Mouse (Mus musculus) MEL (cell line): ENCODE results near the gene Itsn1. TPM values are rescaled to one million over a fixed set of nuclear protein-coding genes. Genes with fewer than 3 reads are reported as not detected.

Source experiments
- DNase-seq: peaks from one replicate; pipeline ENCODE4 v3.0.0; 2011; ENCODE audit warnings: low read depth, low spot score
- H3K27ac ChIP-seq: 2 replicates; pipeline ENCODE4 v1.5.1; 2012; ENCODE audit warnings: low read depth, mild to moderate bottlenecking, control low read depth, low read length, moderate library complexity; ENCODE audit not compliant: control insufficient read depth
- H3K27me3 ChIP-seq, 2 experiments: fragments of 150-350 bp in 1 of 2; sonication (generic) in 1 of 2; 2 replicates each; pipeline ENCODE4 v1.6.1; 2012; ENCODE audit warnings: low read length in 2 of 2, mild to moderate bottlenecking in 2 of 2, improper control_type of control experiment in 1 of 2, moderate library complexity in 1 of 2; ENCODE audit not compliant: insufficient read depth in 2 of 2, control insufficient read depth in 1 of 2
- H3K36me3 ChIP-seq, 2 experiments: 2 replicates each; pipeline ENCODE4 v1.6.1; 2012 to 2014; ENCODE audit warnings: low read length in 2 of 2, improper control_type of control experiment in 1 of 2, inconsistent platforms in 1 of 2, mild to moderate bottlenecking in 1 of 2; ENCODE audit not compliant: insufficient read depth in 2 of 2, control insufficient read depth in 1 of 2
- H3K4me1 ChIP-seq, 2 experiments: fragments of 150-350 bp in 1 of 2; sonication (generic) in 1 of 2; 2 replicates each; pipeline ENCODE4 v1.6.1; 2012; ENCODE audit warnings: low read length in 2 of 2, improper control_type of control experiment in 1 of 2, mild to moderate bottlenecking in 1 of 2; ENCODE audit not compliant: insufficient read depth in 2 of 2, control insufficient read depth in 1 of 2
- H3K4me3 ChIP-seq, 2 experiments: fragments of 150-350 bp in 1 of 2; sonication (generic) in 1 of 2; 2 replicates each; pipeline ENCODE4 v1.5.1; 2012; ENCODE audit warnings: low read depth in 2 of 2, low read length in 2 of 2, mild to moderate bottlenecking in 2 of 2, moderate library complexity in 2 of 2, control low read depth in 1 of 2, improper control_type of control experiment in 1 of 2; ENCODE audit not compliant: control insufficient read depth in 1 of 2, insufficient read depth in 1 of 2
- H3K79me2 ChIP-seq: 2 replicates; pipeline ENCODE4 v1.6.1; 2012; ENCODE audit warnings: mild to moderate bottlenecking, low read length, moderate library complexity; ENCODE audit not compliant: control insufficient read depth, poor library complexity, insufficient read depth
- H3K9ac ChIP-seq: 2 replicates; pipeline ENCODE4 v1.6.1; 2012; ENCODE audit warnings: low read depth, mild to moderate bottlenecking, control low read depth, low read length, moderate library complexity; ENCODE audit not compliant: control insufficient read depth, poor library complexity, severe bottlenecking
- H3K9me3 ChIP-seq: fragments of 150-350 bp; sonication (generic); replicated peaks from 2 replicates; pipeline ENCODE4 v1.6.1; 2012; ENCODE audit warnings: mild to moderate bottlenecking, low read length, improper control_type of control experiment, moderate library complexity; ENCODE audit not compliant: insufficient read depth
- CHD2 ChIP-seq: IDR thresholded peaks from 2 replicates; pipeline ENCODE4 v1.6.1; 2011; ENCODE audit warnings: low read length, improper control_type of control experiment
- CTCF ChIP-seq, 3 experiments: IDR thresholded peaks in 2 of 3; conservative IDR thresholded peaks in 1 of 3; 2 replicates each; pipeline ENCODE4 v1.5.1; 2011 to 2012; ENCODE audit warnings: low read length in 3 of 3, low read depth in 2 of 3, mild to moderate bottlenecking in 2 of 3, improper control_type of control experiment in 1 of 3, inconsistent platforms in 1 of 3, mixed read lengths in 1 of 3, moderate library complexity in 1 of 3; ENCODE audit not compliant: control insufficient read depth in 1 of 3, insufficient read depth in 1 of 3, poor library complexity in 1 of 3, severe bottlenecking in 1 of 3
- E2F4 ChIP-seq: IDR thresholded peaks from 2 replicates; pipeline ENCODE4 v1.6.1; 2011; ENCODE audit warnings: low read depth, low read length, improper control_type of control experiment, borderline replicate concordance
- EP300 ChIP-seq, 2 experiments: IDR thresholded peaks; 2 replicates each; pipeline ENCODE4 v1.6.1; 2011; ENCODE audit warnings: improper control_type of control experiment in 2 of 2, low read length in 2 of 2, low read depth in 1 of 2, mild to moderate bottlenecking in 1 of 2
- ETS1 ChIP-seq: IDR thresholded peaks from 2 replicates; pipeline ENCODE4 v1.6.1; 2012; ENCODE audit warnings: low read depth, mild to moderate bottlenecking, inconsistent platforms, low read length, improper control_type of control experiment, moderate library complexity
- MAX ChIP-seq: IDR thresholded peaks from 2 replicates; pipeline ENCODE4 v1.6.1; 2011; ENCODE audit warnings: low read length, improper control_type of control experiment
- MEF2A ChIP-seq: IDR thresholded peaks from 2 replicates; pipeline ENCODE4 v1.6.1; 2014; ENCODE audit warnings: low read depth, mild to moderate bottlenecking, inconsistent platforms, low read length, improper control_type of control experiment; ENCODE audit not compliant: poor library complexity, insufficient replicate concordance, severe bottlenecking; ENCODE audit errors: extremely low read depth
- POLR2A ChIP-seq, 2 experiments: IDR thresholded peaks; 2 replicates each; pipeline ENCODE4 v1.6.1; 2011 to 2012; ENCODE audit warnings: low read length in 2 of 2, mild to moderate bottlenecking in 2 of 2, control low read depth in 1 of 2, improper control_type of control experiment in 1 of 2, low read depth in 1 of 2, moderate library complexity in 1 of 2; ENCODE audit not compliant: control insufficient read depth in 1 of 2, insufficient read depth in 1 of 2, poor library complexity in 1 of 2
- TCF12 ChIP-seq: IDR thresholded peaks from 2 replicates; pipeline ENCODE4 v1.6.1; 2014; ENCODE audit warnings: low read depth, mild to moderate bottlenecking, inconsistent platforms, low read length, improper control_type of control experiment, moderate library complexity
- UBTF ChIP-seq: IDR thresholded peaks from 2 replicates; pipeline ENCODE4 v1.6.1; 2012; ENCODE audit warnings: low read depth, mild to moderate bottlenecking, inconsistent platforms, low read length, improper control_type of control experiment, moderate library complexity, borderline replicate concordance; ENCODE audit not compliant: insufficient read depth
- USF1 ChIP-seq: IDR thresholded peaks from 2 replicates; pipeline ENCODE4 v1.6.1; 2014; ENCODE audit warnings: low read depth, mild to moderate bottlenecking, inconsistent platforms, low read length, improper control_type of control experiment, moderate library complexity
- USF2 ChIP-seq, 2 experiments: IDR thresholded peaks; 2 replicates each; pipeline ENCODE4 v1.6.1; 2011 to 2012; ENCODE audit warnings: improper control_type of control experiment in 2 of 2, low read length in 2 of 2, borderline replicate concordance in 1 of 2, inconsistent platforms in 1 of 2, low read depth in 1 of 2, mild to moderate bottlenecking in 1 of 2; ENCODE audit not compliant: insufficient read depth in 1 of 2
- ZMIZ1 ChIP-seq: IDR thresholded peaks from 2 replicates; pipeline ENCODE4 v1.6.1; 2012; ENCODE audit warnings: low read depth, mild to moderate bottlenecking, inconsistent platforms, low read length, improper control_type of control experiment, moderate library complexity
- polyA plus RNA-seq, 2 experiments: library from polyadenylated mRNA; stranded (reverse) in 1 of 2; unstranded in 1 of 2; fragments of >175 nt in 1 of 2; fragments of >200 nt in 1 of 2; gene quantifications; 2 replicates each; pipeline versions ENCODE4 v1.2.1 to v1.2.4; 2012; ENCODE audit warnings: low replicate concordance in 2 of 2, low read depth in 1 of 2; ENCODE audit not compliant: insufficient read length in 2 of 2, insufficient read depth in 1 of 2, missing spikeins in 1 of 2
- total RNA-seq: library from RNA; depleted of rRNA; stranded (reverse); fragments of 300-350 nt; gene quantifications from 2 replicates; pipeline ENCODE4 v1.2.3, GENCODE M21; 2012

The Itsn1 gene
- total and polyA plus RNA-seq, 3 experiments = 14.7 to 36.5 TPM; not detected in 1

GRCm38 (mm10) chr16:91963556-91963900, 234.4 kb downstream of the Itsn1 start:
- peaks cover 3% of the 10 kb centered on the region in 2 experiments; a peak in 3 of 4 replicates for H3K27me3 ChIP-seq
- no peak for DNase-seq
- no peak overlapping the region for H3K27ac ChIP-seq
- H3K4me3 ChIP-seq = no peak overlapping the region
- TF ChIP-seq POLR2A (IDR thresholded peaks at IDR 0.05; ENCODE audit: control insufficient read depth in 1 of 2, insufficient read depth in 1 of 2, low read depth in 1 of 2, low read length in 2 of 2, poor library complexity in 1 of 2) = no peak
- no peak for TF ChIP-seq MEF2A
- TF ChIP-seq USF1 = no peak
- no peak for TF ChIP-seq ZMIZ1
- no peak for TF ChIP-seq TCF12
- TF ChIP-seq MAX = no peak
- TF ChIP-seq, all 39 proteins: peak for 0
- Histone ChIP-seq H3K9me3 (no peaks in the 10 kb centered on the region), H3K79me2 (no peaks in the 10 kb centered on the region), H3K4me1 (peaks cover 0 to 14% of the 10 kb centered on the region in 2 experiments; a peak in 2 of 4 replicates), H3K9ac (no peak overlapping the region), H3K36me3 (peaks cover 0 to 7% of the 10 kb centered on the region in 2 experiments; a peak in 1 of 4 replicates)

- H3K27ac ChIP-seq = no peak overlapping the region
- no peak overlapping the region for H3K9ac ChIP-seq
- peaks cover 0 to 14% of the 10 kb centered on the region in 2 experiments; a peak in 2 of 4 replicates for H3K4me1 ChIP-seq
- H3K4me3 ChIP-seq = no peak overlapping the region
- no peaks in the 10 kb centered on the region for H3K9me3 ChIP-seq
- DNase-seq = peak; percentile 58
- H3K36me3 ChIP-seq = peaks cover 0 to 7% of the 10 kb centered on the region in 2 experiments; a peak in 1 of 4 replicates
- H3K27me3 ChIP-seq = peaks cover 3 to 7% of the 10 kb centered on the region in 2 experiments
- 0 out of 2 replicates have a peak, but pooled peaks have one; percentile 9 for TF ChIP-seq ETS1
- peak in 1 of 3 experiments; percentile 15; a peak in 1 of 6 replicates for TF ChIP-seq CTCF (IDR thresholded peaks at IDR 0.05 in 2 of 3, conservative IDR thresholded peaks at IDR 0.05 in 1 of 3; ENCODE audit: control insufficient read depth in 1 of 3, insufficient read depth in 1 of 3, low read depth in 2 of 3, low read length in 3 of 3, poor library complexity in 1 of 3, severe bottlenecking in 1 of 3)
- 0 out of 4 replicates have a peak, but pooled peaks have one; percentile 7 to 25 for TF ChIP-seq EP300 (IDR thresholded peaks at IDR 0.05; ENCODE audit: low read depth in 1 of 2, low read length in 2 of 2)
- no peak for TF ChIP-seq E2F4
- TF ChIP-seq, all 39 proteins: peak for 3
- H3K79me2 ChIP-seq = no peaks in the 10 kb centered on the region
These were observed 235.5 kb downstream of the Itsn1 start for GRCm38 (mm10) chr16:91964308-91965178.

- no peak for TF ChIP-seq UBTF
- no peak for TF ChIP-seq USF2 (IDR thresholded peaks at IDR 0.05; ENCODE audit: borderline replicate concordance in 1 of 2, insufficient read depth in 1 of 2, low read depth in 1 of 2, low read length in 2 of 2)
- no peak for TF ChIP-seq CTCF (IDR thresholded peaks at IDR 0.05 in 2 of 3, conservative IDR thresholded peaks at IDR 0.05 in 1 of 3; ENCODE audit: control insufficient read depth in 1 of 3, insufficient read depth in 1 of 3, low read depth in 2 of 3, low read length in 3 of 3, poor library complexity in 1 of 3, severe bottlenecking in 1 of 3)
- no peak for TF ChIP-seq CHD2
- no peaks in the 10 kb centered on the region for H3K9me3 ChIP-seq
- no peak overlapping the region for H3K27ac ChIP-seq
- H3K9ac ChIP-seq = no peak overlapping the region
- peaks cover 13 to 19% of the 10 kb centered on the region in 2 experiments for H3K27me3 ChIP-seq
- H3K4me3 ChIP-seq = no peak overlapping the region
- H3K4me1 ChIP-seq = peaks cover 0 to 12% of the 10 kb centered on the region in 2 experiments; a peak in 2 of 4 replicates
- H3K36me3 ChIP-seq = peaks cover 0 to 7% of the 10 kb centered on the region in 2 experiments; a peak in 1 of 4 replicates
- DNase-seq = no peak
- H3K79me2 ChIP-seq = no peaks in the 10 kb centered on the region
These were observed 239.6 kb downstream of the Itsn1 start for GRCm38 (mm10) chr16:91968725-91969124.
